Mouse (Mus musculus) megakaryocyte, embryonic 14.5 days (primary cell): Measurements from ENCODE around the gene Ddx54.

Experiments used
- FLI1 ChIP-seq: IDR thresholded peaks from 2 replicates; pipeline ENCODE4 v1.6.1; 2012; ENCODE audit warnings: low read length, inconsistent platforms, mixed read lengths
- GATA1 ChIP-seq: IDR thresholded peaks from 3 replicates; pipeline ENCODE4 v1.6.1; 2012; ENCODE audit warnings: mixed read lengths, low read length, inconsistent platforms, borderline replicate concordance

GRCm38 (mm10) chr5:120631892-120632291 is 19.4 kb downstream of the Ddx54 start:
- TF ChIP-seq GATA1, result no peak
- TF ChIP-seq FLI1, result no peak
